Mouse (Mus musculus) hindbrain, postnatal 0 days (tissue): ENCODE measurements around the gene B3gnt6. TPM values are rescaled to one million over a fixed set of nuclear protein-coding genes. Genes with fewer than 3 reads are reported as not detected.
A peak's percentile ranks its signal among the peaks of the same experiment; 100 is the strongest.

Source experiments
- ATAC-seq: fragments of 200-750 bp; cut with Nextera tagmentation; 2 replicates; pipeline ENCODE4 v1.8.0; 2017; ENCODE audit warnings: mild to moderate bottlenecking, moderate TSS enrichment, moderate library complexity
- DNase-seq: peaks from one replicate; pipeline ENCODE4 v3.0.0-alpha.2; 2015; ENCODE audit warnings: low spot score
- H3K27ac ChIP-seq: fragments of 300-500 bp; sonication (generic); 2 replicates; pipeline ENCODE4 v1.5.1; 2014; ENCODE audit warnings: mild to moderate bottlenecking
- H3K27me3 ChIP-seq: fragments of 300-500 bp; sonication (generic); 2 replicates; pipeline ENCODE4 v1.6.1; 2014; ENCODE audit warnings: low read length, mixed read lengths; ENCODE audit not compliant: insufficient read depth
- H3K36me3 ChIP-seq: fragments of 300-500 bp; sonication (generic); 2 replicates; pipeline ENCODE4 v1.6.1; 2014; ENCODE audit warnings: low read length, mixed read lengths; ENCODE audit not compliant: insufficient read depth
- H3K4me1 ChIP-seq: fragments of 300-500 bp; sonication (generic); 2 replicates; pipeline ENCODE4 v1.6.1; 2014; ENCODE audit warnings: antibody characterized with exemption, low read length, mixed read lengths; ENCODE audit not compliant: insufficient read depth
- H3K4me2 ChIP-seq: fragments of 300-500 bp; sonication (generic); 2 replicates; pipeline ENCODE4 v1.6.1; 2014; ENCODE audit warnings: low read depth, mild to moderate bottlenecking, low read length, moderate library complexity, mixed read lengths
- H3K4me3 ChIP-seq: fragments of 300-500 bp; sonication (generic); 2 replicates; pipeline ENCODE4 v1.5.1; 2014; ENCODE audit warnings: low read length
- H3K9ac ChIP-seq: fragments of 300-500 bp; sonication (generic); replicated peaks from 2 replicates; pipeline ENCODE4 v1.6.1; 2014; ENCODE audit warnings: mild to moderate bottlenecking, low read length, moderate library complexity, mixed read lengths
- H3K9me3 ChIP-seq: fragments of 300-500 bp; sonication (generic); 2 replicates; pipeline ENCODE4 v1.6.1; 2016; ENCODE audit warnings: low read length, mixed read lengths
- CTCF ChIP-seq: IDR thresholded peaks from 2 replicates; pipeline ENCODE4 v1.5.1; 2016; ENCODE audit warnings: antibody characterized with exemption, control low read depth, low read depth
- WGBS: fragments of 180-500 bp; shearing (Covaris S2); extraction: QIAGEN DNeasy Blood & Tissue Kit; methylation state at CpG from one replicate; pipeline ENCODE4 v1.1.7; 2014; 5-methylcytosine and 5-hydroxymethylcytosine counted together
- polyA plus RNA-seq: library from polyadenylated mRNA; unstranded; fragments of >200 nt; fragmentation: Nextera tagmentation; extraction: Ambion mirVana; gene quantifications from 2 replicates; pipeline ENCODE4 v1.2.1, GENCODE M21; 2015
- total RNA-seq: library from RNA; depleted of rRNA; stranded (reverse); fragments of >200 nt; gene quantifications from 2 replicates; pipeline ENCODE4 v1.2.3, GENCODE M21; 2014

The B3gnt6 gene
- total and polyA plus RNA-seq, 2 experiments from 2014 or later = 1.2 to 1.5 TPM

- ATAC-seq = peak; percentile 46; the same call in 1 of the 2 replicates
- Histone ChIP-seq H3K9me3 (no peaks in the 10 kb centered on the region), H3K4me3 (no peak overlapping the region), H3K9ac (no peak overlapping the region), H3K27me3 (no peaks in the 10 kb centered on the region), H3K27ac (no peak overlapping the region), H3K36me3 (no peaks in the 10 kb centered on the region), H3K4me1 (peaks cover 2% of the 10 kb centered on the region; the same call in 1 of the 2 replicates), H3K4me2 (no peak overlapping the region)
- no peak for DNase-seq
- TF ChIP-seq CTCF = no peak
- 59% methylated on average over 6 of the region's 6 CpGs for WGBS
Observed at GRCm38 (mm10) chr7:98171141-98172073, 27.9 kb downstream of the B3gnt6 start.

- peaks cover 16% of the 10 kb centered on the region for H3K4me1 ChIP-seq
- no peak for DNase-seq
- no peaks in the 10 kb centered on the region for H3K27me3 ChIP-seq
- H3K9ac ChIP-seq = no peak overlapping the region
- no peaks in the 10 kb centered on the region for H3K9me3 ChIP-seq
- H3K27ac ChIP-seq = peak overlapping the region; percentile 11; the same call in 1 of the 2 replicates
- 0 out of 2 replicates have a peak, but pooled peaks have one; percentile 48 for ATAC-seq
- no peak overlapping the region for H3K4me3 ChIP-seq
- no peak overlapping the region for H3K4me2 ChIP-seq
- no peaks in the 10 kb centered on the region for H3K36me3 ChIP-seq
- TF ChIP-seq CTCF = no peak
- WGBS = 41% methylated on average over 10 of the region's 10 CpGs
Observed at GRCm38 (mm10) chr7:98164999-98165528, 34.2 kb downstream of the B3gnt6 start.

- Histone ChIP-seq H3K4me1 (peaks cover 18% of the 10 kb centered on the region), H3K9me3 (no peaks in the 10 kb centered on the region), H3K27ac (no peak overlapping the region; the same call in 1 of the 2 replicates), H3K36me3 (no peaks in the 10 kb centered on the region), H3K27me3 (no peaks in the 10 kb centered on the region), H3K9ac (no peak overlapping the region), H3K4me2 (no peak overlapping the region), H3K4me3 (no peak overlapping the region)
- WGBS = 66% methylated on average over 9 of the region's 9 CpGs
- no peak for DNase-seq
- no peak for ATAC-seq
- TF ChIP-seq CTCF = no peak
Observed at GRCm38 (mm10) chr7:98164382-98164998, 34.8 kb downstream of the B3gnt6 start.

DNA sequence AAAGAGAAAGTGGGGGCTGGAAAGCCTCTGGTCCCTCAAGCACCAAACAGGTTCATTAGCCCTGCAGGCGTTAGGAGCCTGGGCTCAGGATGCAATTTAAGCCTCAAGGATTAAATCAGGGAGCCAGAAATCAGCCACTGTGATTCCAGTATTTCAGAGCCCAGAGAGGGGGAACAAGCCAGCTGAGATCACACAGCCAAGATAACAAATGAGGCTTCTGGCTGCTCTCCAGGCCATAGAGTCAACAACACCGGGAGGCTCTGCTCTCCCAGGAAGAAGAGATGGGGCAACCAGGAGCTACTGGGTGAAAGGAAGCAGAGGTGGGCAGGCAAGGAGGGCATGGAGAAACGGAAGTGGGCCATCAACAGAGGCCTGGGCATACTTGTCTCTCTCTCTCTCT is 35.6 kb downstream of the B3gnt6 start:
- peaks cover 23% of the 10 kb centered on the region for H3K4me1 ChIP-seq
- ATAC-seq = no peak
- no peaks in the 10 kb centered on the region for H3K9me3 ChIP-seq
- no peak overlapping the region for H3K4me3 ChIP-seq
- no peak for DNase-seq
- H3K27ac ChIP-seq = no peak overlapping the region
- H3K9ac ChIP-seq = no peak overlapping the region
- no peak overlapping the region for H3K4me2 ChIP-seq
- TF ChIP-seq CTCF = no peak
- no peaks in the 10 kb centered on the region for H3K27me3 ChIP-seq
- WGBS = 61% methylated on average over 3 of the region's 3 CpGs
- H3K36me3 ChIP-seq = no peaks in the 10 kb centered on the region

DNA sequence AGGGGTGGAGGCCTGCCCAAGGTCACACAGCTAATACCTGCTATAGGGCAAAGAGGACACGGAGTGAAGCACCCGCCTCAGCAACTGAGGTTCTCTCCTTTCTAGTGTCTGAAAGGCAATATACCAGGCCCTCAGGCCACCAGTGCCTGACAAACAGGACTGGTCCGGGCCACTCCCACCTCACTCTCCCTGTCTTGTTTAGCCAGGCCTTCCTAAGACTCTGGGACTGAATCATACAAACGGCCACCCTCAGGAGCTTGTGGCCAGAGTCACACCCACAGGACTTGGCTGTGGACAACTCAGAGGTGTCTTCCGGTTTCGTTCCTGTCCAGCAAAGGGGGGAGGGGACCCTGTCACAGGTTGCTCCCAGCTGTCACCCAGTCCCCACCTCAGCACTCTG is 37.0 kb downstream of the B3gnt6 start:
- H3K27me3 ChIP-seq = no peaks in the 10 kb centered on the region
- peaks cover 23% of the 10 kb centered on the region for H3K4me1 ChIP-seq
- no peak overlapping the region for H3K9ac ChIP-seq
- H3K4me2 ChIP-seq = no peak overlapping the region
- H3K4me3 ChIP-seq = no peak overlapping the region
- H3K36me3 ChIP-seq = no peaks in the 10 kb centered on the region
- no peaks in the 10 kb centered on the region for H3K9me3 ChIP-seq
- no peak overlapping the region for H3K27ac ChIP-seq
- no peak for DNase-seq
- ATAC-seq = no peak
- TF ChIP-seq CTCF = no peak
- WGBS = 83% methylated on average over 6 of the region's 6 CpGs

DNA sequence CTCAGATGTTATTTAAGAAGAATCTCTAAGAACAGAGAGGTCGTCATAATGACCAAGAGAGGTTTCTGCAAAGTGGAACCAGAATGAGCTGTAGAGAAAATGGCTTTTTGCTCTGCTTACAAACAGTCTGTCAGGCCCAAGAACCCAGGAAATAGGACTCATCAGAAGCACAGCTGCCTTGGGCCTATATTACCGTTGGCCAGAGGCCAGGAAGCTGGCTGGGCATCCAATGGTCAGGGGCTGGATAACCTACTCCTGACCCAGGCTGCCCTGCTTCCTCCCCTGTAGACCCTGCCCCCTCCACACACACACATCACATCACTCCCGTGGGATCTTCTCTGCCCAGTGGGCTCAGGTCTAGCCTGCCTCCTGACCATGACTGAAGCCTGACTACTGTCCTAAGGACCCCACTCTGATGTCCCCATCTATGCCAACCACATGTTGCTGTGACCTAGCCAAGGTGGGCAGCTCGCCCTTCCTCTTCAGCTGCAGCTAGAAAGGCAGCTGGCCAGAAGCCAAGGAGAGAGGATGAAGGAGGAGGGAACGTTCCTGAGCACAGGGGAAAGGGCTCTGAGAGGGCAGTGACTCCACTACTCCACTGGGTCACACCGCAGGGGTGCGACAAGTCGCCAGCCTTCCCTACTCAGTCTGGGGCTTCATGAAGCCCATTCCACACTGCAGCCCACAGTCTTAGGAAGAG is 39.1 kb downstream of the B3gnt6 start:
- 49% methylated on average over 8 of the region's 8 CpGs for WGBS
- DNase-seq = peak; percentile 42
- no peak overlapping the region; the same call in 1 of the 2 replicates for H3K27ac ChIP-seq

More for the DNA sequence above, 39.1 kb downstream of the B3gnt6 start:
- Histone ChIP-seq H3K4me1 (peaks cover 18% of the 10 kb centered on the region), H3K9me3 (no peaks in the 10 kb centered on the region), H3K4me2 (no peak overlapping the region), H3K4me3 (no peak overlapping the region), H3K36me3 (no peaks in the 10 kb centered on the region), H3K9ac (no peak overlapping the region), H3K27me3 (no peaks in the 10 kb centered on the region)
- no peak for ATAC-seq
- TF ChIP-seq CTCF = no peak
